Mouse (Mus musculus): ENCODE results near the gene Zfp59. TPM values are rescaled to one million over a fixed set of nuclear protein-coding genes. Genes with fewer than 3 reads are reported as not detected.
A peak's percentile ranks its signal among the peaks of the same experiment; 100 is the strongest.
"Not testable (repeated sequence)": the region's sequence is repeated elsewhere in the genome, so short reads cannot be mapped to it uniquely, and the experiment has no call there.

The Zfp59 gene
- polyA plus RNA-seq, 1 experiment from 2014 or later = 8.4 TPM

- H3K4me3 ChIP-seq (ENCODE audit: low read length); H3K27ac ChIP-seq (ENCODE audit: low read length); H3K9ac ChIP-seq (ENCODE audit: low read length); ATAC-seq (ENCODE audit: low read depth); H3K9me3 ChIP-seq (ENCODE audit: control insufficient read depth, low read length); H3K27me3 ChIP-seq (ENCODE audit: control insufficient read depth, insufficient read depth, low read depth, low read length); H3K4me1 ChIP-seq (replicated peaks; ENCODE audit: control insufficient read depth, insufficient read depth, low read length); H3K4me2 ChIP-seq (ENCODE audit: low read depth, low read length): not testable (repeated sequence)
- WGBS = 85% methylated on average over 3 of the region's 3 CpGs
- H3K36me3 ChIP-seq (ENCODE audit: control insufficient read depth, insufficient read depth, low read length) = peaks cover 12% of the 10 kb centered on the region
These were observed 31.5 kb upstream of the Zfp59 start, which contains the start of gene Zfp626 for GRCm38 (mm10) chr7:27806896-27807295. Gene Zfp626 (plus strand): TSS chr7:27807196.

GRCm38 (mm10) chr7:27807305-27807704 is 31.1 kb upstream of the Zfp59 start:
- not testable (repeated sequence) for H3K27ac ChIP-seq (ENCODE audit: low read length); H3K27me3 ChIP-seq (ENCODE audit: control insufficient read depth, insufficient read depth, low read depth, low read length); H3K4me2 ChIP-seq (ENCODE audit: low read depth, low read length); H3K9ac ChIP-seq (ENCODE audit: low read length); H3K4me1 ChIP-seq (replicated peaks; ENCODE audit: control insufficient read depth, insufficient read depth, low read length); ATAC-seq (ENCODE audit: low read depth); H3K9me3 ChIP-seq (ENCODE audit: control insufficient read depth, low read length); H3K4me3 ChIP-seq (ENCODE audit: low read length)
- peaks cover 14% of the 10 kb centered on the region for H3K36me3 ChIP-seq (ENCODE audit: control insufficient read depth, insufficient read depth, low read length)
- 79% methylated on average over 7 of the region's 7 CpGs for WGBS

- no peak overlapping the region for H3K4me3 ChIP-seq (ENCODE audit: low read length)
- no peaks in the 10 kb centered on the region for H3K4me1 ChIP-seq (replicated peaks; ENCODE audit: control insufficient read depth, insufficient read depth, low read length)
- no peak overlapping the region for H3K9ac ChIP-seq (ENCODE audit: low read length)
- no peaks in the 10 kb centered on the region for H3K9me3 ChIP-seq (ENCODE audit: control insufficient read depth, low read length)
- no peaks in the 10 kb centered on the region for H3K27me3 ChIP-seq (ENCODE audit: control insufficient read depth, insufficient read depth, low read depth, low read length)
- peaks cover 19% of the 10 kb centered on the region for H3K36me3 ChIP-seq (ENCODE audit: control insufficient read depth, insufficient read depth, low read length)
- ATAC-seq (ENCODE audit: low read depth) = no peak
- no peak overlapping the region for H3K4me2 ChIP-seq (ENCODE audit: low read depth, low read length)
- no peak overlapping the region for H3K27ac ChIP-seq (ENCODE audit: low read length)
- whole genome bisulfite sequencing = 95% methylated on average over 7 of the region's 7 CpGs
These were observed 19.8 kb upstream of the Zfp59 start for GRCm38 (mm10) chr7:27818526-27819110.

GRCm38 (mm10) chr7:27822611-27823010 is 15.8 kb upstream of the Zfp59 start:
- H3K4me2 ChIP-seq (ENCODE audit: low read depth, low read length) = no peak overlapping the region
- no peak overlapping the region for H3K4me3 ChIP-seq (ENCODE audit: low read length)
- no peak overlapping the region for H3K9ac ChIP-seq (ENCODE audit: low read length)
- no peaks in the 10 kb centered on the region for H3K4me1 ChIP-seq (replicated peaks; ENCODE audit: control insufficient read depth, insufficient read depth, low read length)
- peaks cover 4% of the 10 kb centered on the region; the same call in 1 of the 2 replicates for H3K9me3 ChIP-seq (ENCODE audit: control insufficient read depth, low read length)
- no peak overlapping the region for H3K27ac ChIP-seq (ENCODE audit: low read length)
- ATAC-seq (ENCODE audit: low read depth) = no peak
- no peaks in the 10 kb centered on the region for H3K27me3 ChIP-seq (ENCODE audit: control insufficient read depth, insufficient read depth, low read depth, low read length)
- H3K36me3 ChIP-seq (ENCODE audit: control insufficient read depth, insufficient read depth, low read length) = peaks cover 15% of the 10 kb centered on the region

GRCm38 (mm10) chr7:27834131-27834530 is 4.3 kb upstream of the Zfp59 start:
- 73% methylated on average over 2 of the region's 2 CpGs for whole genome bisulfite sequencing
- Histone ChIP-seq H3K4me1 (replicated peaks; ENCODE audit: control insufficient read depth, insufficient read depth, low read length) (peaks cover 2% of the 10 kb centered on the region; the same call in 1 of the 2 replicates), H3K27me3 (ENCODE audit: control insufficient read depth, insufficient read depth, low read depth, low read length) (no peaks in the 10 kb centered on the region), H3K9me3 (ENCODE audit: control insufficient read depth, low read length) (no peaks in the 10 kb centered on the region), H3K4me2 (ENCODE audit: low read depth, low read length) (no peak overlapping the region), H3K4me3 (ENCODE audit: low read length) (no peak overlapping the region), H3K36me3 (ENCODE audit: control insufficient read depth, insufficient read depth, low read length) (no peaks in the 10 kb centered on the region), H3K9ac (ENCODE audit: low read length) (no peak overlapping the region), H3K27ac (ENCODE audit: low read length) (no peak overlapping the region)
- no peak for ATAC-seq (ENCODE audit: low read depth)

GRCm38 (mm10) chr7:27837896-27838295 is 511 bp upstream of the Zfp59 start:
- no peaks in the 10 kb centered on the region for H3K27me3 ChIP-seq (ENCODE audit: control insufficient read depth, insufficient read depth, low read depth, low read length)
- H3K27ac ChIP-seq (ENCODE audit: low read length) = peak overlapping the region; percentile 87
- peaks cover 5% of the 10 kb centered on the region; the same call in 1 of the 2 replicates for H3K4me1 ChIP-seq (replicated peaks; ENCODE audit: control insufficient read depth, insufficient read depth, low read length)
- 24% methylated on average over 6 of the region's 6 CpGs for WGBS
- no peaks in the 10 kb centered on the region for H3K36me3 ChIP-seq (ENCODE audit: control insufficient read depth, insufficient read depth, low read length)
- H3K9me3 ChIP-seq (ENCODE audit: control insufficient read depth, low read length) = no peaks in the 10 kb centered on the region
- H3K4me2 ChIP-seq (ENCODE audit: low read depth, low read length) = peak overlapping the region; percentile 63
- peak overlapping the region; percentile 63 for H3K4me3 ChIP-seq (ENCODE audit: low read length)
- no peak for ATAC-seq (ENCODE audit: low read depth)
- peak overlapping the region; percentile 74 for H3K9ac ChIP-seq (ENCODE audit: low read length)

GRCm38 (mm10) chr7:27839596-27839995 is 1.2 kb downstream of the Zfp59 start:
- Histone ChIP-seq H3K9ac (ENCODE audit: low read length) (no peak overlapping the region), H3K4me3 (ENCODE audit: low read length) (no peak overlapping the region), H3K9me3 (ENCODE audit: control insufficient read depth, low read length) (no peaks in the 10 kb centered on the region), H3K4me2 (ENCODE audit: low read depth, low read length) (no peak overlapping the region), H3K27me3 (ENCODE audit: control insufficient read depth, insufficient read depth, low read depth, low read length) (no peaks in the 10 kb centered on the region), H3K36me3 (ENCODE audit: control insufficient read depth, insufficient read depth, low read length) (no peaks in the 10 kb centered on the region), H3K27ac (ENCODE audit: low read length) (no peak overlapping the region), H3K4me1 (replicated peaks; ENCODE audit: control insufficient read depth, insufficient read depth, low read length) (peaks cover 5% of the 10 kb centered on the region; the same call in 1 of the 2 replicates)
- 91% methylated on average over 7 of the region's 7 CpGs for WGBS
- ATAC-seq (ENCODE audit: low read depth) = no peak

- no peak for ATAC-seq (ENCODE audit: low read depth)
- Histone ChIP-seq H3K27ac (ENCODE audit: low read length) (no peak overlapping the region), H3K4me2 (ENCODE audit: low read depth, low read length) (no peak overlapping the region), H3K9me3 (ENCODE audit: control insufficient read depth, low read length) (no peaks in the 10 kb centered on the region), H3K4me1 (replicated peaks; ENCODE audit: control insufficient read depth, insufficient read depth, low read length) (peaks cover 5% of the 10 kb centered on the region; the same call in 1 of the 2 replicates), H3K27me3 (ENCODE audit: control insufficient read depth, insufficient read depth, low read depth, low read length) (no peaks in the 10 kb centered on the region), H3K36me3 (ENCODE audit: control insufficient read depth, insufficient read depth, low read length) (no peaks in the 10 kb centered on the region), H3K9ac (ENCODE audit: low read length) (no peak overlapping the region), H3K4me3 (ENCODE audit: low read length) (no peak overlapping the region)
- WGBS = 80% methylated on average over 6 of the region's 6 CpGs
These were observed 1.7 kb downstream of the Zfp59 start for GRCm38 (mm10) chr7:27840104-27840503.

GRCm38 (mm10) chr7:27857227-27857626 is 18.8 kb downstream of the Zfp59 start, which contains the start of gene Zfp607a:
Gene Zfp607a (plus strand): TSS chr7:27857527.
- Histone ChIP-seq H3K9ac (ENCODE audit: low read length) (no peak within 1 kb of the TSS), H3K36me3 (ENCODE audit: control insufficient read depth, insufficient read depth, low read length) (peaks cover 9% of the 10 kb centered on the region; the same call in 1 of the 2 replicates), H3K4me3 (ENCODE audit: low read length) (no peak within 1 kb of the TSS), H3K27ac (ENCODE audit: low read length) (no peak within 1 kb of the TSS), H3K4me2 (ENCODE audit: low read depth, low read length) (no peak within 1 kb of the TSS), H3K4me1 (replicated peaks; ENCODE audit: control insufficient read depth, insufficient read depth, low read length) (peaks cover 13% of the 10 kb centered on the region), H3K9me3 (ENCODE audit: control insufficient read depth, low read length) (no peaks in the 10 kb centered on the region), H3K27me3 (ENCODE audit: control insufficient read depth, insufficient read depth, low read depth, low read length) (no peaks in the 10 kb centered on the region)
- ATAC-seq (ENCODE audit: low read depth) = no peak
- WGBS = 98% methylated on average over 1 of the region's 1 CpGs
